Mouse (Mus musculus) embryonic facial prominence, embryonic 15.5 days (tissue): Measurements from ENCODE around the gene Gpank1. TPM values are rescaled to one million over a fixed set of nuclear protein-coding genes. Genes with fewer than 3 reads are reported as not detected.
A peak's percentile ranks its signal among the peaks of the same experiment; 100 is the strongest.

Experiments
- ATAC-seq: fragments of 200-750 bp; cut with Nextera tagmentation; 2 replicates; pipeline ENCODE4 v1.8.0; 2017; ENCODE audit warnings: low read depth, moderate TSS enrichment; ENCODE audit not compliant: insufficient number of reproducible peaks, low FRiP score, low TSS enrichment
- H3K27ac ChIP-seq: fragments of 300-500 bp; sonication (generic); replicated peaks from 2 replicates; pipeline ENCODE4 v1.5.1; 2015; ENCODE audit warnings: mild to moderate bottlenecking, inconsistent platforms
- H3K27me3 ChIP-seq: fragments of 300-500 bp; sonication (generic); 2 replicates; pipeline ENCODE4 v1.6.1; 2015; ENCODE audit warnings: inconsistent platforms
- H3K36me3 ChIP-seq: fragments of 300-500 bp; sonication (generic); 2 replicates; pipeline ENCODE4 v1.6.1; 2015; ENCODE audit warnings: mild to moderate bottlenecking, inconsistent platforms
- H3K4me1 ChIP-seq: fragments of 300-500 bp; sonication (generic); 2 replicates; pipeline ENCODE4 v1.6.1; 2015; ENCODE audit warnings: inconsistent platforms
- H3K4me2 ChIP-seq: fragments of 300-500 bp; sonication (generic); replicated peaks from 2 replicates; pipeline ENCODE4 v1.6.1; 2015; ENCODE audit warnings: mild to moderate bottlenecking, inconsistent platforms
- H3K4me3 ChIP-seq: fragments of 300-500 bp; sonication (generic); replicated peaks from 2 replicates; pipeline ENCODE4 v1.5.1; 2015; ENCODE audit warnings: mild to moderate bottlenecking, inconsistent platforms
- H3K9ac ChIP-seq: fragments of 300-500 bp; sonication (generic); 2 replicates; pipeline ENCODE4 v1.6.1; 2015; ENCODE audit warnings: inconsistent platforms
- H3K9me3 ChIP-seq: fragments of 300-500 bp; sonication (generic); replicated peaks from 2 replicates; pipeline ENCODE4 v1.6.1; 2016; ENCODE audit warnings: inconsistent platforms
- WGBS: fragments of 180-500 bp; shearing (Covaris S2); methylation state at CpG from one replicate; pipeline ENCODE4 v1.1.7; 2015; 5-methylcytosine and 5-hydroxymethylcytosine counted together
- polyA plus RNA-seq: library from polyadenylated mRNA; unstranded; fragments of >200 nt; fragmentation: Nextera tagmentation; extraction: Ambion mirVana; gene quantifications from 2 replicates; pipeline ENCODE4 v1.2.1, GENCODE M21; 2015

Gpank1 gene
- polyA plus RNA-seq, 1 experiment from 2014 or later: 20.1 TPM

DNA sequence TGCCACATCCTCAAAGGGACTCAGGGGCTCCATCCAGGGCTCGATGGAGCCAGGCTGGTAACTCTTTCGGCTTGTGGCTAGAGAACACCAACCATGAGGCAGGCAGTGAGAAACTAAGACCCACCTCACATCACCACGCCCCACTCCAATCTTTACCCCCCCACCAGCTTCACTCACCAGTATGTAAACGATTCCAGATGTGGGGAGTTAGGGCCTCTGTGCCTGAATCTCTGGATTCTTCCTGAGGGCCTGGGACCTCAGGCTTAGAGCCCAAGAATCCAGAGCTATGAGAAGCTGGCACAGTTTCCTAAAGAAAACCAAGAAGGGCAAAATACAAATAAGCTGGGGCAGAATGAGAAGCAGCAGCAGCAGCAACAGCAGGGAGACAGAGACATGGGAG, 32.7 kb downstream of the Gpank1 start:
- Histone ChIP-seq H3K4me1 (peaks cover 6% of the 10 kb centered on the region), H3K27ac (peak overlapping the region; percentile 35; the same call in 1 of the 2 replicates), H3K4me3 (no peak overlapping the region), H3K4me2 (no peak overlapping the region), H3K9me3 (no peaks in the 10 kb centered on the region), H3K27me3 (no peaks in the 10 kb centered on the region), H3K9ac (no peak overlapping the region), H3K36me3 (peaks cover 98% of the 10 kb centered on the region)
- 48% methylated on average over 4 of the region's 4 CpGs for WGBS
- no peak for ATAC-seq

DNA sequence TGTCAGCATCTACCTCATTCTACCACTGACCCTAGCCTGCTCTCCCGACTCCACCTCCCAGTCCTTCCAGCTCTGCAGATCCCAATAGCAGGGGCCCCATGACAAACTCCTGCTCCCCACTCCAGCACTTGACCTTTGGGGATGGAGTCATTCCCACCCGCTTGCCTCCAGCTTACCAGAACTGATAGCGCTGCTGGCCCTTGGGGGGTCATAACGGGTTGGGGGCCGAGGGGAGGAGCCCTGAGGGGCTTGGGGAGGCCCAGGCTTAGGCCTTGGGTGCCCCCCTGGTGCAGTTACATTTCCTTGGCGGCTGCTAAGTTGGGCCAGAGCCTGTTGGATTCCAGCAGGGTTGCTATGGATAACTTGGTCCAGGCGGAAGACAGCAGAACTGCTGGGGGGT, 33.4 kb downstream of the Gpank1 start:
- Histone ChIP-seq H3K27me3 (no peaks in the 10 kb centered on the region), H3K4me2 (no peak overlapping the region), H3K4me3 (no peak overlapping the region), H3K9ac (no peak overlapping the region), H3K36me3 (peaks cover 98% of the 10 kb centered on the region), H3K4me1 (peaks cover 6% of the 10 kb centered on the region), H3K9me3 (no peaks in the 10 kb centered on the region), H3K27ac (peak overlapping the region; percentile 35; the same call in 1 of the 2 replicates)
- no peak for ATAC-seq
- 77% methylated on average over 7 of the region's 7 CpGs for WGBS

DNA sequence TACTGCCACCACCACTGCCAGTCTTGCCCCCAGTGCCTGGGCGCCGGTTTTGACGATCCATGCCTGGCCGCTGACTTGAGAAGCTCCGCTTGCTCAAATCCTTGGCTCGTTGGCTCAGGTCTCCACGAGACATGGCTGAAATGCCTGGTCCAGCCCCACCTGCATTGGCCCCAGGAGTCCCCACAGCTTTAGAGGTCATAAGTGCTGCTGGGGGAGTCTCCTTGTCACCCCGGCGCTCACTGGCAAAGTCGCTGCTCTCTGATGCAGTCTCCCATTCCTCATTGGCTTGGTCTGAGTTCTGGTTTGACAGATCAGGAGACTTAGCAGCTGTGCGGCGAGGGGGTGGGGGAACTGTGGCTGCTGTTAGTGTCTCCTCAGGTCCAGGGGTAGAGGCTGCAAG, 34.2 kb downstream of the Gpank1 start:
- WGBS: 92% methylated on average over 12 of the region's 12 CpGs
- 0 out of 2 replicates have a peak overlapping the region, but pooled peaks have one; percentile 9 for H3K27ac ChIP-seq
- no peaks in the 10 kb centered on the region for H3K9me3 ChIP-seq
- H3K27me3 ChIP-seq: no peaks in the 10 kb centered on the region
- H3K36me3 ChIP-seq: peaks cover 98% of the 10 kb centered on the region
- H3K4me3 ChIP-seq: no peak overlapping the region
- H3K4me2 ChIP-seq: no peak overlapping the region
- no peak overlapping the region for H3K9ac ChIP-seq
- ATAC-seq: no peak
- peaks cover 6% of the 10 kb centered on the region for H3K4me1 ChIP-seq

DNA sequence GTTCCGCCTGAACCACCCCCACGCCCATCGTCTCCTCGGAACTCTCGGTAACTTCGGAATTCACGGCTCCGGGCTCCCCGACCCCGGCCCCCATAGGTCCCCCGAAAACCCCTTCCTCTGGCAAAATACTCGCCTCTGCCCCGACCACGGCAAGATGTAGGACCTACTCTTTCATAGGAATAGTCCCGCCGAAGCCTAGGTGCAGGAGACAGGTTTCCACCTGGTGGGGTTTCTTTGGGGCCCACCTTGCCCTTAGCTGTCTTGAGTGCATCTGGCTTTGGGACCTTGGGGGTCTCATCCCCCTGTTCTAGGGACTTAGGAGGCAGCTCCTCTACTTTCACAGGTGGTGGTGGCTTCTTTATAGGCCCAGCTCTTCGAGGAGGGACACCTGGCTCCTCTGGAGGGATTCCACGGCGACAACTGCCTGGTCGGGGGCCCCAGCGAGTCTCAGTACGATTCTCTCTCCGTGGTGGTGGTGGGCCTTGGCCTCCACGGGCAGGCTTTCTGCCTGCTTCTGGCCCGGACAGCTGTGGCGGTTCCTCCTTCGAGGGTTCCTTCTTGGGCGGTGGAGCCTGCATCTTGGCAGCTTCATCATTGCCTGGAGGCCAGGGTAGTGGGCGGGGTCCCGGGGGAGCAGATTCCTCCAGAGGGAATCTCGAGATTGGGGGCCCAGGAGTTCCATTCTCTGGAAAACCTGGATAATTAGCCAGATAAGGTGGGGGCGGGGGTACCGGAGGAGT, 35.4 kb downstream of the Gpank1 start:
- Histone ChIP-seq H3K4me2 (no peak overlapping the region), H3K4me1 (peaks cover 14% of the 10 kb centered on the region), H3K9me3 (no peaks in the 10 kb centered on the region), H3K9ac (no peak overlapping the region), H3K4me3 (no peak overlapping the region), H3K36me3 (peaks cover 100% of the 10 kb centered on the region), H3K27ac (no peak overlapping the region), H3K27me3 (no peaks in the 10 kb centered on the region)
- ATAC-seq: no peak
- 81% methylated on average over 33 of the region's 33 CpGs for WGBS

DNA sequence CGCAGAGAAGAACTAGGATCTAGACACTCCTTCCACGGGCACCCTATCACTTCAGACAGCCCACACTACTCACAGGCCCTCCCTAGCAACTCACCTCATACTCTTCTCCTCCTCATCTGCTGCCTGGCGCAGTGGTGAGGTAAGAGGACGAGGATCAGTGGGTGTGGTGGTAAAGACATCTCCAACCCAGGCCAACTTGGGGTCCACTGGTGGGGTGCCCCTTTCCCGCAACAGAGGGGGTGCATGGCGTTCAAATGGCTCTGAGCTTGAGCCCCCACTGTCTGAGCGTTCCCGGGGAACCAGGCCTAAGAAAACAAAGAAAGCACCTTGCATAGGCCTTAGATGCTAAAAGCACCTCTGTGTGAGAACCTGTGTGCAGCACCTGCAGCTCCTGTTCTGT, 36.0 kb downstream of the Gpank1 start:
- H3K9ac ChIP-seq: no peak overlapping the region
- no peak overlapping the region for H3K27ac ChIP-seq
- peaks cover 20% of the 10 kb centered on the region for H3K4me1 ChIP-seq
- H3K4me3 ChIP-seq: no peak overlapping the region
- peaks cover 100% of the 10 kb centered on the region for H3K36me3 ChIP-seq
- 83% methylated on average over 8 of the region's 8 CpGs for WGBS
- no peaks in the 10 kb centered on the region for H3K27me3 ChIP-seq
- H3K4me2 ChIP-seq: no peak overlapping the region
- H3K9me3 ChIP-seq: no peaks in the 10 kb centered on the region
- no peak for ATAC-seq

DNA sequence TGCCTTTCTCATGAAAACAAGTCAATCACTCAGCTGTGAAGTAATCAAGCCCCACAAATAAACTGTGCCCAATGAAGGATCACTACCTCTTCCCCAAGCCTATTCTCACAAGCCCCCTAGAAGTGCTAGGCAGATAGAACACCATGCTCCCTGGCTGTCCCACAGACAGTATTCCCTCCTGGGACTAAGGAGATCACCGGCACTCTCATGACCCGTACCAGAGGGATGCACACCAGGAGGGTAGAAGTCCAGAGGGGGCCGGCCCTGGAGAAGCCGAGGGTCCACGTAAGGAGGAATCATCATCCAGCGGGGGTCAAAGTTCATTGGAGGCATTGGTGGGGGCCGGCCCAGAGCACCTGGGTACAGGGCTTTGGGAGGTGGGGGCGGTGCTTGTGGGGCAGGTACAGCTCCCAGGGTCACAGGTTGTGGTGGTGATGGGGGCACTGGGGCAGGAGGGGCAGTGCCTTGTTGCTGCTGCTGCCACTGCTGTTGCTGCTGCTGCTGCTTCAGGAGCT, 36.5 kb downstream of the Gpank1 start:
- Histone ChIP-seq H3K9ac (no peak overlapping the region), H3K27ac (no peak overlapping the region), H3K9me3 (no peaks in the 10 kb centered on the region), H3K4me3 (no peak overlapping the region), H3K27me3 (no peaks in the 10 kb centered on the region), H3K4me1 (peaks cover 24% of the 10 kb centered on the region), H3K4me2 (no peak overlapping the region), H3K36me3 (peaks cover 97% of the 10 kb centered on the region)
- ATAC-seq: no peak
- WGBS: 88% methylated on average over 8 of the region's 8 CpGs

DNA sequence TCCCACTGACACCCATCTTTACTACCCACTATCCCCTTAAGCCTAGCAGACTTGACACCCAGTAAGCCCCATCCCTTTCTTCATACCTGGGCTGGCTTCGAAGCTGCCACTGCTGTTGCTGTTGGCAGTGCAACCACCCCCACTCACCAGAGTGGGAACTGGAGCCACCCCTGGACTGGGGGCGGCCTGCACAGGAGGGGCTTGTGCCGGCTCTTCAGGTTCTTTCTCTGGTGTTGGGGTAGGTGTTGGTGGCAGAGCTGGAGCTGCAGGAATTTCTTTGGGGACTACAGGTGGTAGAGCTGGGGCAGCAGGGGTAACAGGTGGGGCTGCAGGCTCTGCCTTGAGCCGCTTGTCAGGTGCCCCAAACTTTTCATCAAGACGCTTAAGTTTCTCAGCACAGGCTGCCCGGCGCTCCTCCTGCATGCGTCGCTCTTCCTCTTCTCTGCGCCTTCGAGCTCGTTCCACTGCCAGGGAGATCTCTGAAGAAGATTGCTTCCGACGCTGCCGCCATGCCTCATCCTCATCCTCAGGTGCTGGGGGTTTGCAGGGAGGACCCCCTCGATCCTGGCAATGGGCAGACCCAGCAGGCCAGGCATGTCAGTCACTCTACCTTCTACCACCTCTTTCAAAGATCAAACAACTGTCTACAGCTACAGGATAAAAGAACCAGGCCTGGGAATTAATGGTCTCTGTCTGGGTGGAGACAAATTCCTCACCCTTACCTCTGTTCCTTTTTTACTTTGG, 37.8 kb downstream of the Gpank1 start:
- H3K27ac ChIP-seq: no peak overlapping the region
- ATAC-seq: no peak
- WGBS: 90% methylated on average over 16 of the region's 16 CpGs
- H3K36me3 ChIP-seq: peaks cover 84% of the 10 kb centered on the region
- no peaks in the 10 kb centered on the region for H3K9me3 ChIP-seq
- H3K4me3 ChIP-seq: no peak overlapping the region
- H3K4me2 ChIP-seq: no peak overlapping the region
- H3K9ac ChIP-seq: no peak overlapping the region
- H3K27me3 ChIP-seq: no peaks in the 10 kb centered on the region
- peaks cover 32% of the 10 kb centered on the region for H3K4me1 ChIP-seq

DNA sequence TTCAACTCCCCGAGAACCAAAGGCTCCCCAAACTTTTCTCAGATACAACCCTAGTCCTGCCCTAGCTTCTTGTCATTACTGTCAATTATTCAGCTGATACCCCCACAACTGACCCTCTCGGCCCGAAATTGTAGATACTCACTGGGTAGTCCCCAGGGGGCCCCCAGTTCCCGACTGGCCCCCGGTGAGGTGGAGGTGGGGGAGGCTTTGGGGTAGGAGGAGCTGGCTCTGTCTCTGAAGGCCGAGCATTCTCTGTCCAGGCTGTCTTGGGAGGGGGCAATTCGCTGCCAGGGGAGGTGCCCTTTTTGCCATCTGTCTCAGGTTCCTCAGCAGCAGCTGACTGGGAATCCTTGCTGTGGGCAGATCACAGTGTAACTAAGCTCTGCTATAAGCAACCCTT, 38.4 kb downstream of the Gpank1 start:
- no peaks in the 10 kb centered on the region for H3K9me3 ChIP-seq
- ATAC-seq: no peak
- H3K4me1 ChIP-seq: peaks cover 28% of the 10 kb centered on the region
- H3K27ac ChIP-seq: no peak overlapping the region
- H3K9ac ChIP-seq: no peak overlapping the region
- WGBS: 81% methylated on average over 7 of the region's 7 CpGs
- no peak overlapping the region for H3K4me3 ChIP-seq
- H3K36me3 ChIP-seq: peaks cover 78% of the 10 kb centered on the region
- no peak overlapping the region for H3K4me2 ChIP-seq
- H3K27me3 ChIP-seq: no peaks in the 10 kb centered on the region

DNA sequence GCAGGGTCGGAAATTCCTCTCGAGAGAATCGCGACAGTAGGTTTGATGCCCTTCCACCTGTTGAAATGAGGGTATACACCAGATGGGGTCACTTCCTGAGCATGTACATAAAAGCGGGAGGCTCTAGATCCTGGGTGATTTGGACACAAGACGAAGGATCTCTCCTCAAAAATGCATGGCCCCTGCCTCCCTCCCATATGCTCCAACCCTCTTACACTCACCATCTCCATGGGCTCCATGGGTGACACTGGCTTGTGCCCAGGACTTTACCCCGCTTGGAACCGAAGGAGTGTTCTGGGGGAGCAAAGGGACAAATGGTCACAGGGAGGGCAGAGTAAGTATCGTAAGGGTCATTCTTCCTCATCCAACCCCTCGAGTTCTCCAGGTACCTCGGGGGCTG, 40.2 kb downstream of the Gpank1 start:
- Histone ChIP-seq H3K27me3 (no peaks in the 10 kb centered on the region), H3K27ac (no peak overlapping the region), H3K9me3 (no peaks in the 10 kb centered on the region), H3K4me2 (no peak overlapping the region), H3K9ac (no peak overlapping the region), H3K36me3 (peaks cover 60% of the 10 kb centered on the region), H3K4me1 (peaks cover 34% of the 10 kb centered on the region), H3K4me3 (0 out of 2 replicates have a peak overlapping the region, but pooled peaks have one; percentile 100)
- no peak for ATAC-seq
- 81% methylated on average over 11 of the region's 11 CpGs for WGBS

DNA sequence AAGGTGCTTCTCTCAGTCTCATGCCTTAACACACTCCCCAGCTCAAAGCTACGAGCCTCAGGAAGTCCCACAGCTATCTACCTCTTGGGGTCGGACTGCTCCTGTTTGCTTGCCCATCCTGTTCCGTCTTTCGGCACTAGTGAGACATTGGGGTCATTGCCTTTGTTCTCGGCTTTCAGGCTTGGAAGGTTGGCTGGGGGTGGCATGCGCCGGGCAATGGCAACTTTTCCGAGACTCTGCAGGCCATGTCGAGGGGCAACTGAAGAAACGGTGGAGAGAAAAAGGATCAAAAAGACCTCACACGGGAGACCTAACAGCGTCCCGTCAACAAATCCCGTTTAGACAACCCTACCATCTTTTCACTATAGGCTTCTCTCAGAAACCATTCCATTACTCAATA, 40.9 kb downstream of the Gpank1 start:
- ATAC-seq: no peak
- peak overlapping the region; percentile 100 for H3K4me3 ChIP-seq
- H3K4me2 ChIP-seq: peak overlapping the region; percentile 88
- H3K27ac ChIP-seq: peak overlapping the region; percentile 39
- no peaks in the 10 kb centered on the region for H3K27me3 ChIP-seq
- no peak overlapping the region for H3K9ac ChIP-seq
- H3K9me3 ChIP-seq: no peaks in the 10 kb centered on the region
- H3K36me3 ChIP-seq: peaks cover 53% of the 10 kb centered on the region
- WGBS: 67% methylated on average over 14 of the region's 14 CpGs
- H3K4me1 ChIP-seq: peaks cover 35% of the 10 kb centered on the region

DNA sequence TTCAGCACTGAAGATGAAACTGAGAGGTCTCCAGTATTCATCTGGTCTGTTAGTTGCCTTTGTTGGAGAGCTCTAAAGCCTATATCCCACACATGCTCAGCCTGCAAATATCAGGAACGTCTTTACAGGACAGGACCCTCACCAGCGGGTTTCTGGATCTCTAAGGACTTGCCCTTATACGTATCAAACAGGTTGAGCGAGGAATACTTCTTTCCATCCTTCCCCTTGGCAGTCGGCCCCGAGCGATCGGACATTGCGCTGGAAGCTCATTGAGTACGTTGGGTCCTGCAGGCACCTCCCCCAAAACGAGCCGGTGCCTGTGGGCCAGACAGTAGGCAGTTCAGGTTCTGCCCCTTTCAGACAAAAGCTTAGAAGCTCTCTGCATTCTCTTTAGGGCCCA, 41.5 kb downstream of the Gpank1 start:
- Histone ChIP-seq H3K9me3 (no peaks in the 10 kb centered on the region), H3K4me1 (peaks cover 35% of the 10 kb centered on the region), H3K36me3 (peaks cover 47% of the 10 kb centered on the region), H3K4me3 (peak overlapping the region; percentile 100), H3K4me2 (peak overlapping the region; percentile 88), H3K27me3 (no peaks in the 10 kb centered on the region), H3K9ac (peak overlapping the region; percentile 100), H3K27ac (peak overlapping the region; percentile 39)
- ATAC-seq: no peak
- WGBS: 31% methylated on average over 12 of the region's 12 CpGs
